Mouse (Mus musculus): ENCODE results near the gene Asb7.

Gene Asb7

DNA sequence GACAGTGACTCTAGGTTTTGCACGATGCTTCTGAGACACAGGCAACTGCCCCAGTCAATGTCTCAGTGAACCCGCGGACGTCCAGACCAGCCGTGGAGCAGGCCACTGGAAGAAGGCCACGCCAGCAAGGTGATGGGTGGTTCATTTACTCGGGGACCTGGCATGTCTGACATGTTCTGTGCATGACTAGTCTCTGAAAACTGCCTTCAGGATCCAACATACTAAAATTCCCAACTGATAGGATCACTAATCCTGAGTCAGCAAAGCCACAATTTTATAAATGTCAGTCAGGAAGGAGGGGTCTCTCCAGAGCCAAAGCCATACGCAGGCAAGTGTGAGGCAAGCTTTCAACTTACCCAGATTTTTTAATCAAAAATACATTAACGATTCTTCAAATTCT lies 35.8 kb downstream of the Asb7 start:
- no peak for DNase-seq (ENCODE audit: low spot score)

- no peak for DNase-seq (ENCODE audit: low spot score)
These were observed 37.2 kb downstream of the Asb7 start for GRCm38 (mm10) chr7:66652216-66652615.

DNA sequence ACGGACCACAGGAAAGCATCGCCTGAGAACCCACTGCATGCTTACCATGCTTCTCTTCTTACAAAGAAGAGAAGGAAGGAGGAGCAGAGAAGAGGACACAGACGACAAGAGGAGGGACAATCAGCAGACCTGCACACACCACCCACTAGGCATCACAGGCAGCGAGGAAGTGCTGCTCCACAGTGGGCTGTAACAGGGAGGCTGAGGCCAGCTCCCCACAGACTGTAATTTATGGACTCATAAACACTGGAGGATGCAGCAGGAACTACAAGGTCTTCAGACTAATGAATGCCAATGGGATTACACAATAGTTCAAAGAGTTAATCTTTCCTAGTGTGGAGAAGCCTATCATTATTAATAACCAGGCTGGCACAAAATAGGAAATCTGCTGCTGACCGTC lies 38.5 kb downstream of the Asb7 start:
- no peak for DNase-seq (ENCODE audit: low spot score)

- no peak for DNase-seq (ENCODE audit: low spot score)
These were observed 40.2 kb downstream of the Asb7 start for GRCm38 (mm10) chr7:66649181-66649580.

DNA sequence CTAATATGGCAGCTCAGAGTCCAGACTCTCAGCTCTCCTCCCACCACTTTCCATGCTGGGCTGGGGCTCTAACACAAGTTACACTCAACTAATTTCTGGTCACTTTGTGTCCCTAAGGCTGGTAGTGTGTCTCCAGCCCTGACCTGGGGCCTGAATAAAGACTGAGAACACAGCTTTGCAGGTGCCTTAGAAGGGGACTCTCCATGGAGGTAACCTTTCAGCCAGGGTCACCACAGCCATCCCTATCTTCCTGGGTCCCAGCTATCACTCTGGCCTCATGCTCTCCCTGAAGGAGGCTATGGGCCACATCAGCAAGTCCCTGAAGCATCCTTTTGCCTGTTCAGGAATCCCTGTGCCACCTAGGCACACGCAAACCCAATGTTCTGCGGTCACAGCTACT lies 43.7 kb downstream of the Asb7 start:
- no peak for DNase-seq (ENCODE audit: low spot score)

DNA sequence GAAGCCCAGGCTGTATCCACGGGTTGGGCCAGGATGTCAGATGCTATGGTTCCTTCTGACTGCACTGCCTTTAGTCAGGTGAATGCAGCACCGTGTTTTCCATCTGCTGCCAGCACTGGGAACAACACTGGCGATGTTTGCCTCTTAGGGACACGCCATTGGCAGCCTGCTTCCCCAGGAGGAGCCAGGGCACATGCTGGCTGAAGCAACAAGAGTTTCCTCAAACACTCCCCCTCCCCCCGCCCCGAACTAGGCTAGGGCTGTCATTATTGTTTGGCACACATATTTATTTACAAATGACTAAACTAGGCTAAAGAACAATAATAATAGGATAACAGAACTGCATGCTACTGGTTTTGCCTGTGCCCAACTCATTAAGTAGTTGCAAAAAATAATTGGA lies 56.0 kb downstream of the Asb7 start:
- no peak for DNase-seq (ENCODE audit: low spot score)

GRCm38 (mm10) chr7:66630154-66630800 lies 59.1 kb downstream of the Asb7 start:
- DNase-seq (ENCODE audit: low spot score): peak; percentile 18

GRCm38 (mm10) chr7:66629419-66629818 lies 60.0 kb downstream of the Asb7 start:
- DNase-seq (ENCODE audit: low spot score): no peak

DNA sequence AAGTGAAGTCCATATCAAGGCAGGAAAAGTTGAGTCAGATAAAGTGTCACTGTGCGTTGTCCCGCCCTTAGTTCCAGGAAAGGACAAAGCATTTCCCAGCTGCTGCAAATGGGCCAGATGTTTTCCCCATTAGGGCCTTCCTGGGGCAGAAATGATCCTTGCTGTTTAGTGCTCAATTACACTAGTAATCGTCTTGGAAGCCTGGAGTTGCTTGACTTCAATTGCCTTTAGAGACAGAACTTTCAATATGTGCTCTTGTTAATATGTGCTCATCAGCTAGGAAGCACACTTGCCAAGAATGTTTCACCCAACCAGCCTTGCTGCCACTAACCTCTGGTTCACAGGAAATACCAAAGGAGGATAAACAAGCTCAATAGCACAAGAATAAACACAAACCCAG lies 66.0 kb downstream of the Asb7 start:
- DNase-seq (ENCODE audit: low spot score): peak; percentile 46

- no peak for DNase-seq (ENCODE audit: low spot score)
These were observed 87.5 kb downstream of the Asb7 start for GRCm38 (mm10) chr7:66601846-66602245.

- no peak for DNase-seq (ENCODE audit: low spot score)
These were observed 88.5 kb downstream of the Asb7 start for GRCm38 (mm10) chr7:66600622-66601610.

DNA sequence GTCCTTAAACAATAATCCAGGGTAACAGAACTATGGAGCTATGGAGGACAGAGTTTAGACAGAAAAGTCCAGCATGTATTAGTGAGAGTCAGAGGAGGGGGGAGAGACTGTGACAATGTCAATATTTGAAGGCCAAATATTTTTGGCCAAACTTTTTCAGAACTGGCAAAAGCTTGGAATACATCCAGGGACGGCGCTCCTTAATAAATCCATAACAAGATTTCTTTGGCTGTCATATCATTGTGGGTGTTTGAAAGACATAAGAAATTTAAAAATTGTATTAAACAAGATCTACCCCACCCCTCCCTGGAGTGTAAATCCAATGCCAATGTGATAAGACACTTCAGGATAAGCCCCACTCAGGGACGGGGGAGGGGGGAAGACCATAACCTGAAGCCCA lies 89.3 kb downstream of the Asb7 start:
- no peak for DNase-seq (ENCODE audit: low spot score)

DNA sequence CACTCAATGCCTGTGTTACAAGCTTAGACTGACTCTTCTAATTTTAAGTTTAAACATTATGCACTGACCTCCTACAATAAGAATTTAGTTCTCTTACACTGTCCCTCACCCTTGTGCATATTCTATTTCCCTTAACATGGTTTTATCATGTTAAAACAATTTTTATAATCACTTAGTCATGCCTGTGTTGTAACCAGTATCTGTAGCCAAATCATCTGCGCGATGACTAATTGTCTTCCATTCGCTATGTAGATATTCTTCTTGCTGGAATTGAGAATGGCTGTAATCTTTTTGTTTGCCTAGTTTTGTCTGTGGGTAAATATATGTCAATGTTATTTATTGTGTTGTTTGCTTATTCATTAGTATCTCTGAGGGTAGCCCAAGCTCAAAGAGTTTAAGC lies 91.5 kb downstream of the Asb7 start:
- DNase-seq (ENCODE audit: low spot score): no peak
